Mouse (Mus musculus): ENCODE measurements around the gene Sncb.

Gene Sncb

GRCm38 (mm10) chr13:54783235-54783634 is 16.8 kb upstream of the Sncb start:
- DNase-seq (ENCODE audit: low read depth, low spot score), result no peak

DNA sequence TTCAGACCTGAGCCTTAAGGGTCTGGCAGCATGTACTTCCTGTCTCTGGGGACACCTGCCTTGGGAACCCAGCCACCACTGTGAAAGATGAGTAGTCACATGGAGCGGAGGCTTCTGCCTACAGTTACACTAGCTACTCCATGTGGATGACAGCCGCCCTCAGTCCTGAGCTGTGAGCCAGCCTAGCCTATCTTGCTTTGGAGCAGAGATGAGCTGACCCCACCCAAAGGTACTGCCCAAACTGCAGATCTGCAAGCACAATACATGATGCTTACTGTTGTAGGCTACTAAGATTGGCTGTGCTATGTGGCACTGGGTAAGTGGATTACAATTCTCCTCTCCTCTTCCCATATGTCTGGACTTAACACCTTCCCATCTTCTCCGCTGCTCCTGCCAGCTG is 14.7 kb upstream of the Sncb start:
- no peak for DNase-seq (ENCODE audit: low read depth, low spot score)

DNA sequence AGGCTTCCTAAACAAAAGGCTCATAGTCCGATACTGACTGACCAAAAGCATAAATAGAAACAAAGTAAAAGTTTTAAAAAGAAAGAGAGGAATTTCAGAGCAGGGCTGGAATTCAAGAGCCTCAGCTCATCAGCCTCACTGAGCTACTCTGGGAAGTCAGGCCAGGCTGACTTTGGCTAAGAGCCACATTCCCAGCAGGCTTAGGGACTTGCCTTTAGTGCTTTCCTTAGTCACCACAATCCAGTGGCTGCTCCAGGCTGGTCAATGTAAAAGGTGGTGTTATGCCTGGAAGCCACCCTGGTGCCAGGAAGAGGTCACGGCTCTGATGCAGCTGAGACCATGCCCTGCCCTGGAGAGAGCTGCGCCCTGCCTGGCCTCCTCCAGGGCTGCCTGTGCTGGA is 14.2 kb upstream of the Sncb start:
- no peak for DNase-seq (ENCODE audit: low read depth, low spot score)

DNA sequence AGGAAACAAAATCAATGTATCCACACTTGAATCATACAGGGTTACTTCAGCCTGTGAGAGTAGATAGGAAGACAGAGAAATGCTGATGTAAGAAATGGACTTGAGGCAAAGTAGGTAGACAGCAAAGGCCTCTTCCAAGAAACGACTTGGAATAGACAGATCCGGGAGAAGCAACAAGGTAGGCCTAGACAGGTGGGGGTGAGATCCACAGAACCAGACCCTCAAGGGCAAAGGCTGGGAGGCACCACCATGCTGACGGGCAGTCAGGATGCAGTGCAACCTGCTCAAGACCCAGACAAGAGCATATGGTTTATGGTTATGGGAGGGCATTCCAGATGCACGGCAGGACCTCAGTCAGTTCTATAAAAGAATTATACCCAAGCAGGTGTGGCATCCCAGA is 617 bp upstream of the Sncb start:
- no peak for DNase-seq (ENCODE audit: low read depth, low spot score)

GRCm38 (mm10) chr13:54765281-54766191 is 859 bp downstream of the Sncb start:
- no peak for DNase-seq (ENCODE audit: low read depth, low spot score)

DNA sequence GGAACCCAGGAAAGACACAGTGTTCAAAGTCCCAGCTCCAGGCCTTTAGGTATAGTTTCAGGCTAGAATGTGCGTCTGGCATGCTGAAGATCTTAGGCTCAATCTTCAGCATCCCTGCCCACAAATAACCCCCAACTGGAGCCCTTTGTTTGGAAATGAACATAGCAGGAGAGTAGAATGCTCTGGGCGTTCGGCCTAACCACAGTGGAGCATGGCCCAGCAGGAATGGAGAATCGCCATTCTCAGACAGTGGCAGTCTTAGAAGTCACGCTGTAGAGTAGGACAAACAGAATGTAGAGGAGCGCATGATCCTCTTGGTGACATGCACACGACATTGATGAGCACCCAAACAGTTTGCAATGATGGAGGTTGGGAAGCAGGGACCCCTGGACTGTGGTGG is 5.5 kb downstream of the Sncb start:
- no peak for DNase-seq (ENCODE audit: low read depth, low spot score)

DNA sequence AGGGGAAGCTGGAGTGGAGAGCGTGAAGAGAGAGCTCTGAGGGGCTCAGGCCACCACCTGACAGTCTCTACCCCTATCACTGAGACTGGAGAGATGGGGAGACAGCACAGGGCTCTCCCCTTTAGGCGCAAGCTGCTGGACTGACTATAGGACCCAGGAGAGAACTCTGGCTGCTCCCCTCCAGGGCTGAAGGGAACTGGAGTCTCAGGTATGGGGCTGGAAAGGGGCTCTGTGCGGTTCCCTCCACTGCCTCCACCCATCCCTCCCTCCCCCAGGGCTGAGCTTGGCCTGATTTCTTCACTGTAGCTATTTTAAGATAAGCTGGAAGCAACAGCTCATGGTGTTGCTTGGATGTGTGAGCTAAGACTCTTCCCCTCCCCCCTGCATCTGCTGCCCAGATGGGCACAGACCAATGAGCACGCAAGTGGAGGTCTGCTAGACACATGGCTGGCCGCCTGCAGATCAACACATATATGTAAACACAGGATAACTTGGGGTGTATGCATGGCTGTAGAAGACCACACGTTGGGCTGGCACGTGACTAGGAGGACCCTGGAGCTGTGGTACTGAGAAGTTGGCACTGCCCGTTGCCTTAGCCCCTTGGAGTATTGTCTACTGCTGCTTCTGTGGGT is 6.1 kb downstream of the Sncb start:
- no peak for DNase-seq (ENCODE audit: low read depth, low spot score)

DNA sequence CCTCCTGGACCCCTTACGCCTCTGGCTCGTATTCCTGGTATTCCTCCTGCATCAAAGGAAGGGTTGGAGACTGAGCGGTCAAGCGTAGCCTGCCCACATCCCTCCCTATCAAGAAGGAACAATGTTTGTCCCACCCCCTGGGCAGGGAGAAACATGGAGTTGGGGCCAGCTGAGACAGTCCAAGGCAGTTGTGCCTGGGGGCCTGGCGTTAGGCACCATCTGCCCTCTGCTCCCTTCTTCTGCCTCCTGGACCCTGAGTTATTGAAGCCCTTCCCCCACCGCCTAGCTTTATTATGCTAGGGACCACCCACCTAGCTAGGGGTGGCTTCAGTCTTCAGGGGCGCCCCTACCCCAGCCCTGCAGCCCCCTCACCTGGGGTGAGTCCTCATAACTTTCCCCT is 6.9 kb downstream of the Sncb start:
- no peak for DNase-seq (ENCODE audit: low read depth, low spot score)

- DNase-seq (ENCODE audit: low read depth, low spot score), result no peak
These were observed 7.5 kb downstream of the Sncb start for GRCm38 (mm10) chr13:54758756-54759470.

DNA sequence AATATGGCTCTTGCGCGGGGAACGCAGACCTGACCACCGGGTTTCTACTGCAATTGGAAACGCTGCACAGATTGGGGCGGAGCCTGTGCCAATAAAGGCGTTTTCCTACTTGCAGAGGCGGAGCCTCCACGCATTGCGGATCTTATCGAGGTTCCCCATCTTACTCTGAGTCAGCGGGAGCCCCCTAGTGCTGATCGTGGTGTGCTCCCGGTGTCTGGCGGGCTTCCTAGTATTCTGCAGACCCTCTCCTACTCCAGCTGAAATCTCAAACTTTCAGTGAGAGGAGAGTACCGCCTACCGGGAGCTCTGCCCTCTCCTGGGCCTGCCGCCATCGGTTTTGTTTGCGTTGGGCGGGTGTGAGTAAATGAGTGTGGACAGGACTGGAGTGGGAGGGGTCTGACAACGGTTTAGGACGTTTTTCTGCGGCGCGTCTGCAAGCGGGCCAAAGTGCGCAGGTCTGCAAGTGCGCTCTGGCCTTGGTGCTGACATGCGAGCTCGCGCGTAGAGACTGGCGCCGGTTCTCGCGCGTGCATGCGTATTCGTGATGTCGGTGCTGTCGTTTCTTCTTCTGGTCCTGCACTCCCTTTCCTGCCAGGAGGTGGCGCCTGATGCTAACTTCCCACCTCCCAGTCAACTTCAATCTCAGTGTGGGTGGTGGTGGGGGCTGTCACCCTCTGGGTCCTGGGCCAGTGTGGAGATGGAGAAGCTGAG is 8.2 kb downstream of the Sncb start:
- no peak for DNase-seq (ENCODE audit: low read depth, low spot score)

DNA sequence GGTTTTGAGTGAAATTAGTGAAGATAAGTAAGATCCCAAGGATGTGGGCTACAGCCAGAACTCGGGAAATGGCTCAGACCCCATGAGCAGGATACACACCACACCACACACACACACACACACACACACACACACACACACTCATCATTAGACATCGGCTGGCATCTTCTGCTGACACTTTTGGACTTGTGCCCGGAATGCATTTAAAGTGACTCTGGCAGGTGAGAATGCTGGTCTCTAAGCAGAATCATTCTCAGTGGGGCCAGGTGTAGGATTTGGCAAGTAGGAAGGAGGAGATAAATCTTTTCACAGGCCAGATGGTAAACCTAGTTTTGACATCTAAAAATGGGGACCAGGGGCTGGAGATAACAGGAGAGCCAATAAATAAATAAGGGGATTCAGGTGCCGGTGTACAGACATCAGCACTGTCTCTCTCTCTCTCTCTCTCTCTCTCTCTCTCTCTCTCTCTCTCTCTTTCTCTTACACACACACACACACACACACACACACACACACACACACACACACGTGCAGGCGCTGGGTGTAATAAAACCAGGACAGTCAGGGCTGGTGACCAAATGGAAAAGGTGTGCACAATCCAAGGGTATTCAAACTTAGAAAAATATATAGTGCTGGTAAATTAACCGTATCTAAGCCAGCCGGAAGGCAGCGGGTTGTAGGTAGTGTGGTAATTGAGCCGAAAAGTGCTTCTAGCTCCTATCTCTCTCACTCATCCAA is 9.1 kb downstream of the Sncb start:
- DNase-seq (ENCODE audit: low read depth, low spot score), result no peak

- no peak for DNase-seq (ENCODE audit: low read depth, low spot score)
These were observed 10.2 kb downstream of the Sncb start for GRCm38 (mm10) chr13:54756156-54756712.

- no peak for DNase-seq (ENCODE audit: low read depth, low spot score)
These were observed 11.1 kb downstream of the Sncb start for GRCm38 (mm10) chr13:54755201-54755830.

DNA sequence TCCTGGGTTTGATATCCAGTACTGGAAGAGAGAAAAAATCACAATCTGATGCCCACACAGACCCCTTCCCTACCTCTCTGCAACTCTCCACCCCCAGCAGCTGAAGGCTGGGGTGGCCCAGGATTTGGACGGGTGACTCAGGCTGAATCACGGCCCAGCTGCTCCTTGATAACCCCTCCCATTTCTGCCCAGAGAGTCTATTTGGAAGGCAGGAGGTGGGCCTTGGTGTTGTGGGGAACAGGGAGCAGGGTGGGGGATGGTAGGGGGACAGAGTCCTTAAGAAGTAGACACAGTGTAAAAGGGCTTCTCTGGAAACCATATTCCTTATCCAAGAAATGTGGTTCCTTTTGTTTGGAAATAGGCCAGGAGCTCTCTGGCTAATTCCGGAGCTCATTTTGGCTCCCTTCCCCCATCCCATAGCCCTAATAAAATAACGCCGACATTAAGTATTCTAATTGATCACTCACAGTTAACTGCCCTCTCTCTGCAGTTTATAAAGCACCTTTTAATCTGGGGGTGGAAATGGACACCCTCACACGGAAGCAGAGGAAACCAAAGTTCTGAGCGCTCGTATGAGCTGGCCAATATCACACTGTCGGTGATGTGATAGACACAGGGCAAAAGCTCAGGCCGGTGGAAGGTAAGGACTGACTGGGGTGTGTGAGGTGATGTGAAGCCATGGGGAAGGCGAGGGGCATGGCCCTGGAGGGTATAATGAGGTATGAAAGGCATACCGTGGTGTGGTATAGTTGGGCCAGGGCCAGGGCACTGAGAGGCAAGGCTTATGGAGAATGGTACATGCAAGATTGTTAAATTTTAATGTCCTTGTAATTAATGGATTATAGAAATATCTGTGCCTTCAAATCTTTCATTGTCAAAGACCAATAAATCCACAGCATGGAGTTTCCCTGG is 12.0 kb downstream of the Sncb start:
- no peak for DNase-seq (ENCODE audit: low read depth, low spot score)

DNA sequence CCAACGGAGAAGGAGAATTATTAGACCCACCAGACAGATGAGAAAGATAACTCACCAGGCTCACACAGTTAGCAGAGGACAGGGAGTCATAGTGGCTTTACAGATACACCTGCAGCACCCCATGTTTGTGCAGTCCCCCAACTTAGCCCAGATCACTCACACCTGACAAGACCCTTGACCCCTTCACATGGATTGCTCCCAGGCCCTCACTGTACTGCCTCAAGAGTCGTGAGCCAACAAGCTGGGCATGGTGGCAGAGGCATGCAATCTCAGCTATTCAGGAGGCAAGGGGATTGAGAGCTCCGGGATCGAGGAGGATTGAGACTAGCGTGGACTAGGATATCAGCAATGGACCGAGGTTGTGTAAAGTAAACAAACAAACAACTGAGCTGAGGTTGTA is 12.7 kb downstream of the Sncb start:
- DNase-seq (ENCODE audit: low read depth, low spot score), result no peak

DNA sequence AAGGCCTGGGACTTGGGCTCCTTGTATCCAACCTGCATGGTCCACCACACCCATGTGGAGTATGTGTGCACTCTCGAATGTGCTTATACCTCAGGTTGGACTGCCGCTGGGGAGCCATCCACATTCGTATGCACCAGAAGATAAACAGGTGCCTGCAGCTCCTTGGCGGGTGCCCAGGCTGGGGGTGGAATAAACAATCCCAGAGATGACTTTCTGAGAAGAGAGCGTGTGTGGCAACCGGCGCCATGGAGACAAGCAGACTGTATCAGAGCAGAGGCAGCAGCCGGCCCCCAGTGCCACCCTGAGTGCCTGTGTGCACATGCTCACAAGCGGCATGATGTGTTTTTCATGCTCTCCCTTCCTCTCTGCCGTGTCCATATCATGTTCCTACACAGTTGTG is 13.7 kb downstream of the Sncb start:
- DNase-seq (ENCODE audit: low read depth, low spot score), result no peak

GRCm38 (mm10) chr13:54750699-54751098 is 15.7 kb downstream of the Sncb start:
- no peak for DNase-seq (ENCODE audit: low read depth, low spot score)

DNA sequence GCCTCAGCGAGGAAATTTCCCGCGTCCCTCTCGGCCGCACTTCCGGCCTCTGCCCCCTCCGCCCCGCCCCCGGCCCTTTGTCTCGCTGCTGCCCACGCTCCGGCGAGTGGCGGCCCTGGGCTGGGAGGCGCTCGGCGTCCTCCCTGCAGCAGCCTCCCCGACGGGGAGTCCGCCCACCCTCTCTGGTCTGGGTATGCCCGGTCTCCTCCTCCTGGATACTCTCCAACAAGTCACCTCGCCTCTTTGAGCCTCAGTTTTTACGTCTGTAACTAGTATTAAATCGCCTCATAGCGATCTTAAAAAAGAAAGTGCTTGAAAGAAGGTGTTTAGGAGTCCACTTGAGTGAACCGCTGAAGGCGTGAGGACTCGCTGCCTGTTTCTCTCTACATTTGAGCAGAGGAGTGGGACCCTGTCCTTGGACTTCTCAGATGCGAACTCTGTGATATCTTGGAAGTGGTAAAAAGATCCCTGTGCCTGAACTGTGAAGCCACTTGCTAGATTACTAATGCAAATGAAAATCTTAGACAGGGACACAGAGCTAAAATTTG is 16.5 kb downstream of the Sncb start, which contains the start of gene Gprin1:
Gprin1 (minus strand) TSS at position 11 of the 548 bp plus-strand sequence.
- DNase-seq (ENCODE audit: low read depth, low spot score), result no peak

All from c-Kit-negative CD71-positive TER-119-positive erythroid progenitor cells, embryonic 14.5 days (primary cell).